Mouse (Mus musculus) liver, embryonic 11.5 days (tissue): ENCODE measurements around the gene Nat8f3. TPM values are rescaled to one million over a fixed set of nuclear protein-coding genes. Genes with fewer than 3 reads are reported as not detected.
"Not testable (repeated sequence)": the region's sequence is repeated elsewhere in the genome, so short reads cannot be mapped to it uniquely, and the experiment has no call there.

Experiments
- ATAC-seq: fragments of 200-750 bp; cut with Nextera tagmentation; replicated peaks from 2 replicates; pipeline ENCODE4 v1.8.0; 2017; ENCODE audit warnings: moderate number of reproducible peaks, mild to moderate bottlenecking, moderate TSS enrichment, moderate library complexity; ENCODE audit not compliant: low FRiP score
- DNase-seq: peaks from one replicate; pipeline ENCODE4 v3.0.0-alpha.2; 2017; ENCODE audit warnings: low spot score
- H3K27ac ChIP-seq: fragments of 300-500 bp; sonication (generic); 2 replicates; pipeline ENCODE4 v1.5.1; 2014; ENCODE audit warnings: mild to moderate bottlenecking, low read depth, low read length, control low read depth
- H3K27me3 ChIP-seq: fragments of 300-500 bp; sonication (generic); replicated peaks from 2 replicates; pipeline ENCODE4 v1.6.1; 2014; ENCODE audit warnings: low read length, mixed read lengths; ENCODE audit not compliant: control insufficient read depth, insufficient read depth
- H3K36me3 ChIP-seq: fragments of 300-500 bp; sonication (generic); 2 replicates; pipeline ENCODE4 v1.6.1; 2014; ENCODE audit warnings: mild to moderate bottlenecking, low read length, moderate library complexity, mixed read lengths; ENCODE audit not compliant: control insufficient read depth, insufficient read depth
- H3K4me1 ChIP-seq: fragments of 300-500 bp; sonication (generic); replicated peaks from 2 replicates; pipeline ENCODE4 v1.6.1; 2014; ENCODE audit warnings: low read length, mixed read lengths; ENCODE audit not compliant: control insufficient read depth, insufficient read depth
- H3K4me2 ChIP-seq: fragments of 300-500 bp; sonication (generic); 2 replicates; pipeline ENCODE4 v1.6.1; 2014; ENCODE audit warnings: mild to moderate bottlenecking, control low read depth, moderate library complexity
- H3K4me3 ChIP-seq: fragments of 300-500 bp; sonication (generic); 2 replicates; pipeline ENCODE4 v1.5.1; 2014; ENCODE audit warnings: low read depth, low read length, control low read depth
- H3K9ac ChIP-seq: fragments of 300-500 bp; sonication (generic); 2 replicates; pipeline ENCODE4 v1.6.1; 2014; ENCODE audit warnings: low read depth, low read length, control low read depth
- H3K9me3 ChIP-seq: fragments of 300-500 bp; sonication (generic); 2 replicates; pipeline ENCODE4 v1.6.1; 2016; ENCODE audit warnings: low read length, inconsistent platforms, mixed read lengths; ENCODE audit not compliant: control insufficient read depth
- WGBS: fragments of 180-500 bp; shearing (Covaris S2); extraction: QIAGEN DNeasy Blood & Tissue Kit; methylation state at CpG from one replicate; pipeline ENCODE4 v1.1.7; 2014; 5-methylcytosine and 5-hydroxymethylcytosine counted together
- polyA plus RNA-seq: library from polyadenylated mRNA; unstranded; fragments of >200 nt; fragmentation: Nextera tagmentation; extraction: Ambion mirVana; gene quantifications from 2 replicates; pipeline ENCODE4 v1.2.1, GENCODE M21; 2014

Nat8f3 gene
- polyA plus RNA-seq, result 0.14 TPM in 1 of 2 replicates, not detected in the other

GRCm38 (mm10) chr6:85765532-85765931, at the start of gene Nat8f3:
Nat8f3 (minus strand) TSS chr6:85765754.
- H3K9ac ChIP-seq, H3K4me3 ChIP-seq, H3K9me3 ChIP-seq, H3K36me3 ChIP-seq, H3K4me2 ChIP-seq, H3K27ac ChIP-seq, ATAC-seq, H3K4me1 ChIP-seq, DNase-seq, H3K27me3 ChIP-seq: not testable (repeated sequence)
- 58% methylated on average over 13 of the region's 13 CpGs for WGBS

GRCm38 (mm10) chr6:85813339-85813738, 47.8 kb upstream of the Nat8f3 start:
- 64% methylated on average over 2 of the region's 2 CpGs for WGBS
- Histone ChIP-seq H3K36me3 (no peaks in the 10 kb centered on the region), H3K4me2 (no peak overlapping the region), H3K9me3 (no peaks in the 10 kb centered on the region), H3K4me1 (no peaks in the 10 kb centered on the region), H3K9ac (no peak overlapping the region), H3K27ac (no peak overlapping the region), H3K4me3 (no peak overlapping the region), H3K27me3 (no peaks in the 10 kb centered on the region)
- no peak for DNase-seq
- ATAC-seq, result no peak

GRCm38 (mm10) chr6:85810942-85811537, 45.5 kb upstream of the Nat8f3 start:
- not testable (repeated sequence) for H3K4me1 ChIP-seq, ATAC-seq, DNase-seq, H3K36me3 ChIP-seq, H3K4me2 ChIP-seq, H3K27me3 ChIP-seq, H3K27ac ChIP-seq, H3K9me3 ChIP-seq, H3K9ac ChIP-seq, H3K4me3 ChIP-seq
- WGBS, result 71% methylated on average over 3 of the region's 3 CpGs

GRCm38 (mm10) chr6:85810514-85810913, 45.0 kb upstream of the Nat8f3 start:
- H3K27ac ChIP-seq, H3K4me3 ChIP-seq, H3K4me2 ChIP-seq, H3K36me3 ChIP-seq, ATAC-seq, DNase-seq, H3K9me3 ChIP-seq, H3K4me1 ChIP-seq, H3K27me3 ChIP-seq, H3K9ac ChIP-seq: not testable (repeated sequence)
- 76% methylated on average over 2 of the region's 3 CpGs for WGBS

GRCm38 (mm10) chr6:85809784-85810183, 44.2 kb upstream of the Nat8f3 start:
- not testable (repeated sequence) for H3K4me2 ChIP-seq, H3K27ac ChIP-seq, H3K4me1 ChIP-seq, H3K9me3 ChIP-seq, H3K36me3 ChIP-seq, H3K27me3 ChIP-seq, H3K9ac ChIP-seq, DNase-seq, H3K4me3 ChIP-seq, ATAC-seq
- WGBS, result 62% methylated on average over 2 of the region's 3 CpGs

- H3K4me3 ChIP-seq, DNase-seq, H3K27me3 ChIP-seq, H3K9me3 ChIP-seq, H3K4me1 ChIP-seq, H3K4me2 ChIP-seq, H3K9ac ChIP-seq, H3K36me3 ChIP-seq, H3K27ac ChIP-seq, ATAC-seq: not testable (repeated sequence)
- WGBS, result 61% methylated on average over 5 of the region's 5 CpGs
Observed at GRCm38 (mm10) chr6:85803180-85803579, 37.6 kb upstream of the Nat8f3 start.

- H3K9me3 ChIP-seq, H3K4me1 ChIP-seq, H3K4me3 ChIP-seq, H3K27ac ChIP-seq, DNase-seq, H3K36me3 ChIP-seq, H3K27me3 ChIP-seq, H3K9ac ChIP-seq, H3K4me2 ChIP-seq, ATAC-seq: not testable (repeated sequence)
- 80% methylated on average over 5 of the region's 6 CpGs for WGBS
Observed at GRCm38 (mm10) chr6:85763127-85764070, 2.2 kb downstream of the Nat8f3 start.

GRCm38 (mm10) chr6:85762678-85763077, 2.9 kb downstream of the Nat8f3 start:
- not testable (repeated sequence) for H3K27me3 ChIP-seq, H3K4me2 ChIP-seq, ATAC-seq, H3K36me3 ChIP-seq, H3K27ac ChIP-seq, H3K4me1 ChIP-seq, H3K9ac ChIP-seq, H3K9me3 ChIP-seq, H3K4me3 ChIP-seq, DNase-seq
- 81% methylated on average over 1 of the region's 2 CpGs for WGBS
